Mouse (Mus musculus): Measurements from ENCODE around the gene Wwp2.

Wwp2 gene

GRCm38 (mm10) chr8:107510766-107511165, 74.6 kb downstream of the Wwp2 start:
- DNase-seq (ENCODE audit: low read depth) = no peak

DNA sequence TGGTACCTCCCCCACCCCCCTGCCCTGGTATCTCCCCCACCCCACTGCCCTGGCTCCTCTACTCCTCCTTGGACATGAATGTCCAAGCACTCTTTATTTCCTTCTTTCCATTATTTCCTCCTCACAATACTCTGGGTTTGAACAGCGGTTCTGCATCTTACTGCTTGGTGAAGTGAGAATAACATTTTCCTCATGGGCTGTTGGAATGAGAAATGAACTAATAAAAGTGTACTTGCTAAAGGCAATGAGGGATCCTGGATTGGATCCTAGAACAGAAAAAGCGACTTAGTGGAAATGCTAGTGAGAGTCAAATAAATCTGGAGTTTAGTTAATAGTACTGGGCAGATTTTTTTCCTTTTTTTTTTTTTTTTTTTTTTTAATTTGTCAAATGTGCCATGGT, 77.1 kb downstream of the Wwp2 start:
- no peak for DNase-seq (ENCODE audit: low read depth)

- no peak for DNase-seq (ENCODE audit: low read depth)
These were observed 79.0 kb downstream of the Wwp2 start for GRCm38 (mm10) chr8:107514949-107515721.

DNA sequence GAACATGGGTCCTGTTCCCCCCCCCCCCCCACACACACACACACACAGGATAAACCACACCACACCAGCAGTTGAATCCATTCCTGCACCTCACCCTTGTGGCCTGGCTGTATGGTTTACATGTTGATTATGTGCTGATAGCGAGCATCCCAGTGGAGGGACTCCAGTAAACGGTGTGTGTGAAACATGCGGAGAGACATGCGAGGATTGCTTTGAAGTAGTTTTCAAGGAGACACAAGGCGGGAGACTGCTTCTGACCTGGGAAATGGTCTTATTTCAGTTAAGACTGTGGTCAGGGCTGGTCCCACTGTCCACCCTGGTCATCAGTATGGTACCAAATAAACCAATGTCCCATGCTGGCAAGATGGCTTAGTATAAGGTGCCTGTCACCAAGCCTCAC, 82.6 kb downstream of the Wwp2 start:
- DNase-seq (ENCODE audit: low read depth) = no peak

GRCm38 (mm10) chr8:107519860-107520259, 83.7 kb downstream of the Wwp2 start:
- no peak for DNase-seq (ENCODE audit: low read depth)

- no peak for DNase-seq (ENCODE audit: low read depth)
These were observed 85.8 kb downstream of the Wwp2 start for GRCm38 (mm10) chr8:107521788-107522554.

- no peak for DNase-seq (ENCODE audit: low read depth)
These were observed 86.3 kb downstream of the Wwp2 start for GRCm38 (mm10) chr8:107522555-107522833.

- no peak for DNase-seq (ENCODE audit: low read depth)
These were observed 88.4 kb downstream of the Wwp2 start for GRCm38 (mm10) chr8:107524535-107524934.

DNA sequence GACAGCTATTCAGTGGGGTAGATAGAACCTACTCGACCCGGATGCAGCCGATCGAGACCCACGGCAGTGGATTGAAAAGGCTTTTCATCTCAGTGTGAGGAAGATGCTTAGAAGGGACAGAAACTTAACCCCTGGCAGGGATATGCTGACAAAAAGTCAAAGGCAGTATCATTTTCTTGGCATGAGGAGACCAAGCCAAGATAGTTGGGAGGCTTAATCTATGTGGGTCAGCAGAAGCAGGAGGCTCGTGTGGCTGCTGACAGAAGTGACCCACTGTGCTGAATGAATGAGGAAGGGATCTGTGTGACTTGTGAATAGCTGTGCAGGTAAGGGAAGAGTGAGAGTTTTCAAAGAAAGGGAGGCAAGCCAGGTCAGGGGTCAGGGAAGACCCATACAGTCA, 92.6 kb downstream of the Wwp2 start:
- DNase-seq (ENCODE audit: low read depth) = no peak

- DNase-seq (ENCODE audit: low read depth) = no peak
These were observed 101.3 kb downstream of the Wwp2 start for GRCm38 (mm10) chr8:107537472-107537871.

- DNase-seq (ENCODE audit: low read depth) = no peak
These were observed 104.5 kb downstream of the Wwp2 start for GRCm38 (mm10) chr8:107540623-107541022.

DNA sequence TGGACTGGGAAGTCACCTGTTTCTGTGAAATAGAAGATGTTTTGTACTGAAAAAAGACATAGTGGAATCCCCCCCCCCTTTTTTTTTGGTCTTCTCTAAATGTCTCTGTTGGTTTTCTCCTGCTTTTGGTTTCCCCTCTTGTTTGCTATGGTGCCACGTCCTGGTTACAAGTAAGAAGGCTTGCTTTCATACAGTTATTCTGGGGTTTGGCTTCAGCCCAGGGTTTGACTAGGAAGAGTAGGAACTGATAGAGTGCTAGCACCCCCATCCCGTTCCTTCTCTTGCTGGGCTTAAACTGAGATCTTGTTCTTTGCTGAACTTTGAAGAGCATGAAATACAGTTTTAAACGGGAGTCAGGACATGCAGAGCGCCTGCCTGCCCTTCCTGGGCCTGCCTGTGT, 105.2 kb downstream of the Wwp2 start:
- no peak for DNase-seq (ENCODE audit: low read depth)

DNA sequence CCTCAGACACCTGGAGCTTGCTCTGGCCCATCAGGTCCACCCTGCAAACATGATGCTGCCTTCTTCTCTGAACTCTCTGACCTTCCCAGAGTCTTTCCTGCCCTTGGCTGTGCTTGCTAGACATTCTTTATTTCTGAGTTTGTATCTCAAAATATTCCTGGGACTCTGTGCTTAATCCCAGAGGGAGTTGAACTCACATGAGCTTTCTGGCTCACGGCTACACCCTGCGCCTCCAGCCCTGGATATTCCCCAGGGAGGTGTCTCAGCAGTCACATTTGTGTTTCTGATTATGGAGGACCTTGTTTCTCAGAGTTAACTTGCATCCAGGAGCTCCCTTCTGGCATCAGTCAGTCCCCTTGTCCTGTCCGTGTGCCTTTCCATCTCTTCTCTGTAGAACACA, 106.0 kb downstream of the Wwp2 start:
- DNase-seq (ENCODE audit: low read depth) = no peak

DNA sequence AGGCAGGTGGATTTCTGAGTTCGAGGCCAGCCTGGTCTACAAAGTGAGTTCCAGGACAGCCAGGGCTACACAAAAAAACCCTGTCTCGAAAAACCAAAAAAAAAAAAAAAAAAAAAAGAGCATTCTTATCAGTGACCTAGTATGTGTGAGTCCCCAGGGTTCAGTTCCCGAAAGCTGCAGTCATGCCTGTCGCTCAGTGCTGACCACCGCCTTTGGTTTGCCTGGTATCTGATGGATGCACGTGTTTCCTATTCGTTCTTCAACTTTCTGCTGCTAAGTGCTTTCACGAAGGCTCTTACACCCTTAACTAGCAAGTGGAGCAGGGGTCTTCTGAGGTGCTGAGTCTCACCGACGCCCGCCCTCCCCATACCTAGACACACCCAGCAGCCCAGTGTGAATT, 107.5 kb downstream of the Wwp2 start:
- DNase-seq (ENCODE audit: low read depth) = no peak

- no peak for DNase-seq (ENCODE audit: low read depth)
These were observed 108.0 kb downstream of the Wwp2 start for GRCm38 (mm10) chr8:107544211-107544610.

- DNase-seq (ENCODE audit: low read depth) = no peak
These were observed 108.5 kb downstream of the Wwp2 start for GRCm38 (mm10) chr8:107544651-107545174.

GRCm38 (mm10) chr8:107545621-107546152, 109.5 kb downstream of the Wwp2 start:
- DNase-seq (ENCODE audit: low read depth) = no peak

DNA sequence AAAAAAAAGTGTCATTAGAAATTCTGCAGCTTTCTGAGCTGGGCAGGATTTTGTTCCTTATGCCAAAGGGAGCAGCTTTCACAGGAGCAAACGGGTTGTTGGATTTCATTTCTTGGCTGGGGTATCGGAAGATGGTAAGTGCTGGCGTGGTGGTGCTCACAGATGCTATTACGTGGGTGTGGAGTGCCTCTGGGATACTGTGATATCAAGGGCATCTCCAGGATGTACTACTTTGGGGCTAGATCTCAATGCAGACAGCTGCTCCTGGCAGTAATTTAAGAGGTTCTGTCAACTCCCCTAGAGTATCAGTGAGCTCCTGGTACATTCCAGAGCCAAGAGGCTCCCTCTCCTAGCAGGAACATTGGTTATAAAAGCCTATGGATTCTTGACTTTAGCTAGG, 110.0 kb downstream of the Wwp2 start:
- no peak for DNase-seq (ENCODE audit: low read depth)

GRCm38 (mm10) chr8:107546817-107547216, 110.7 kb downstream of the Wwp2 start:
- DNase-seq (ENCODE audit: low read depth) = no peak

DNA sequence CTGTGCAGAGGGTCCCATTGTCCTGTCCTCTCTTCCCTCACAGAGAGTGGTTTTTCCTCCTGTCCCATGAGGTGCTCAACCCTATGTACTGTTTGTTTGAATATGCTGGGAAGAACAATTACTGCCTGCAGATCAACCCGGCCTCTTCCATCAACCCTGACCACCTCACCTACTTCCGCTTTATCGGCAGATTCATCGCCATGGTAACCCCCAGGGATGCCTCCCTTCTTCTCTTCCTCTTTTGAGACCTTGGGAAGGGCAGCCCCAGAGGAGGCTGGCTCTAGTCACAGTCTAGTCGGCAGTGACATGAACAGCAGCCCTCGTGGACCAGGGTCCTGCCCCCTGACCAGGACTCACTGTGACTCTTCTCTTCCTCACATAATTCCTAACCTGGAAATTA, 116.1 kb downstream of the Wwp2 start:
- DNase-seq (ENCODE audit: low read depth) = no peak

DNA sequence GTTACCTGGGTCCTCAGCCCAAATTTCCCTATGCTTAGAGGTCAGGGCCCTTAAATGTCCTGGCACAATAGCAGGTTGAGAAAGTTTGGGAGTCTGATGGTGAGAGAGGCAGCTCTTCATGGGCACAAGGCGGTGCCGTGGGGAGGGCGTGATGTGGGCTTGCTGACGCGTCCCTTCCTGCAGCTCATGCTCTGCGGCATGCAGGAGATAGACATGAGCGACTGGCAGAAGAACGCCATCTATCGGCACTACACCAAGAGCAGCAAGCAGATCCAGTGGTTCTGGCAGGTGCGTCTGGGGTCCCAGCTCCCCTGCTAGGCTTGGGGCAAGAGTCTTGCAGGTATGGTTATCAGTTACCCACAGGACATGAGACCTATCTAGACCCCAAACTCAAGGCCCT, 119.1 kb downstream of the Wwp2 start:
- no peak for DNase-seq (ENCODE audit: low read depth)

- DNase-seq (ENCODE audit: low read depth) = no peak
These were observed 120.4 kb downstream of the Wwp2 start for GRCm38 (mm10) chr8:107556511-107556936.

DNA sequence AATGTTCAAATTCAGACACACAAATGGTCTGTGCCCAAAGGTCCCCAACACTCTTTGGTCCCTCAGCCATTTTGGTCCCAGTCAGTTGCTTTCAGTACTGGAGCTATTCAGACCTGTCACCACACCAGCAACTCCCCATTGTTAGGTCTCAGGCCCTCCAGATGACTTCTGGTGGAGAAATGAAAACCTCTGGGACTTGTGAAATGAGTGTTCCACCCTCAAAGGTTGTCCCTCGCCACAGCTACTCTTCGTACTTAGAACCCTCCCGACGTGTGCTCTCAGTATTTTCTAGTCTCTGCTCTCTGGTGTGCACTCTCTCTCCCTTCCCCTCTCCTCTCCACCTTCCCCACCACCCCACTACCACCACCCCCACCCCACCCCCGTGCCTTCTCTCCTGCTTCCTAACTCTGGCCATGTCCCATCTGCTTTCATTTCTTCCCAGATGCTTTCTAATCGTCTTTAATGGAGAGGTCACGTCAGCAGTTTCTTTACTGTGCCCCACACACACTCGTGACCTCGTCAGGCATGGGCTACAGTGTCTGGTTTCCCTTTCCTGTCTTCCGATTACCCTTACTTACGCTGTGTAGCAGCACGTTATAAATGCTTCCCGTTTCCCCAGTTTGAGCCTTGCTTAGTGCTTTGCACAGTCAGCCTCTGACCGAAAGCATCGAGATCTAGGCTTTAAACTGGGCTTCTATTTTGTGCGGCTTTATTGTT, 124.8 kb downstream of the Wwp2 start:
- DNase-seq (ENCODE audit: low read depth) = peak; percentile 57

Measured in induced T-regulatory cell, adult 2 months (primary cell).